Mouse (Mus musculus): ENCODE measurements around the gene Trak1. TPM values are rescaled to one million over a fixed set of nuclear protein-coding genes. Genes with fewer than 3 reads are reported as not detected.

The Trak1 gene
- polyA plus RNA-seq, 1 experiment from 2014 or later: 28.4 TPM

GRCm38 (mm10) chr9:121403699-121404098 lies 106.4 kb downstream of the Trak1 start:
- ATAC-seq (ENCODE audit: insufficient number of reproducible peaks, low FRiP score, low TSS enrichment, low read depth): peak; percentile 20; the same call in 1 of the 2 replicates
- Histone ChIP-seq H3K9me3 (replicated peaks) (no peaks in the 10 kb centered on the region), H3K4me1 (peaks cover 15% of the 10 kb centered on the region), H3K27ac (replicated peaks) (no peak overlapping the region; the same call in 1 of the 2 replicates), H3K27me3 (no peaks in the 10 kb centered on the region), H3K9ac (no peak overlapping the region), H3K4me2 (replicated peaks) (peak overlapping the region; percentile 52), H3K4me3 (replicated peaks) (peak overlapping the region; percentile 33), H3K36me3 (no peaks in the 10 kb centered on the region)
- WGBS: 42% methylated on average over 11 of the region's 11 CpGs

GRCm38 (mm10) chr9:121405088-121405681 lies 107.9 kb downstream of the Trak1 start:
- peaks cover 13% of the 10 kb centered on the region for H3K4me1 ChIP-seq
- no peak for ATAC-seq (ENCODE audit: insufficient number of reproducible peaks, low FRiP score, low TSS enrichment, low read depth)
- H3K9me3 ChIP-seq (replicated peaks): no peaks in the 10 kb centered on the region
- no peak overlapping the region for H3K4me3 ChIP-seq (replicated peaks)
- WGBS: 91% methylated on average over 8 of the region's 8 CpGs
- no peaks in the 10 kb centered on the region for H3K36me3 ChIP-seq
- H3K4me2 ChIP-seq (replicated peaks): no peak overlapping the region
- H3K27me3 ChIP-seq: no peaks in the 10 kb centered on the region
- no peak overlapping the region for H3K27ac ChIP-seq (replicated peaks)
- no peak overlapping the region for H3K9ac ChIP-seq

- Histone ChIP-seq H3K9ac (no peak overlapping the region), H3K36me3 (no peaks in the 10 kb centered on the region), H3K27me3 (no peaks in the 10 kb centered on the region), H3K9me3 (replicated peaks) (no peaks in the 10 kb centered on the region), H3K4me2 (replicated peaks) (no peak overlapping the region), H3K4me1 (peaks cover 13% of the 10 kb centered on the region), H3K27ac (replicated peaks) (no peak overlapping the region), H3K4me3 (replicated peaks) (no peak overlapping the region)
- ATAC-seq (ENCODE audit: insufficient number of reproducible peaks, low FRiP score, low TSS enrichment, low read depth): no peak
- 93% methylated on average over 4 of the region's 4 CpGs for WGBS
Observed at GRCm38 (mm10) chr9:121405792-121406191, 108.5 kb downstream of the Trak1 start.

GRCm38 (mm10) chr9:121414237-121414636 lies 116.9 kb downstream of the Trak1 start:
- Histone ChIP-seq H3K4me2 (replicated peaks) (no peak overlapping the region), H3K9ac (no peak overlapping the region), H3K4me3 (replicated peaks) (no peak overlapping the region), H3K9me3 (replicated peaks) (no peaks in the 10 kb centered on the region), H3K27ac (replicated peaks) (no peak overlapping the region), H3K36me3 (no peaks in the 10 kb centered on the region), H3K27me3 (no peaks in the 10 kb centered on the region), H3K4me1 (0 out of 2 replicates have a peak, but pooled peaks cover 4% of the 10 kb centered on the region)
- ATAC-seq (ENCODE audit: insufficient number of reproducible peaks, low FRiP score, low TSS enrichment, low read depth): no peak
- WGBS: 89% methylated on average over 12 of the region's 12 CpGs

GRCm38 (mm10) chr9:121415626-121416241 lies 118.4 kb downstream of the Trak1 start:
- ATAC-seq (ENCODE audit: insufficient number of reproducible peaks, low FRiP score, low TSS enrichment, low read depth): peak; percentile 90
- no peak overlapping the region for H3K4me3 ChIP-seq (replicated peaks)
- no peak overlapping the region for H3K4me2 ChIP-seq (replicated peaks)
- no peaks in the 10 kb centered on the region for H3K9me3 ChIP-seq (replicated peaks)
- no peak overlapping the region for H3K27ac ChIP-seq (replicated peaks)
- H3K36me3 ChIP-seq: no peaks in the 10 kb centered on the region
- 0 out of 2 replicates have a peak, but pooled peaks cover 4% of the 10 kb centered on the region for H3K4me1 ChIP-seq
- whole genome bisulfite sequencing: 71% methylated on average over 19 of the region's 19 CpGs
- H3K27me3 ChIP-seq: no peaks in the 10 kb centered on the region
- no peak overlapping the region for H3K9ac ChIP-seq

- no peaks in the 10 kb centered on the region for H3K36me3 ChIP-seq
- WGBS: 82% methylated on average over 5 of the region's 5 CpGs
- 0 out of 2 replicates have a peak, but pooled peaks cover 4% of the 10 kb centered on the region for H3K4me1 ChIP-seq
- no peaks in the 10 kb centered on the region for H3K9me3 ChIP-seq (replicated peaks)
- H3K27ac ChIP-seq (replicated peaks): no peak overlapping the region
- no peaks in the 10 kb centered on the region for H3K27me3 ChIP-seq
- H3K4me2 ChIP-seq (replicated peaks): no peak overlapping the region
- no peak overlapping the region for H3K4me3 ChIP-seq (replicated peaks)
- no peak for ATAC-seq (ENCODE audit: insufficient number of reproducible peaks, low FRiP score, low TSS enrichment, low read depth)
- no peak overlapping the region for H3K9ac ChIP-seq
Observed at GRCm38 (mm10) chr9:121416460-121416859, 119.2 kb downstream of the Trak1 start.

GRCm38 (mm10) chr9:121416872-121417637 lies 119.8 kb downstream of the Trak1 start:
- Histone ChIP-seq H3K4me3 (replicated peaks) (no peak overlapping the region), H3K27me3 (no peaks in the 10 kb centered on the region), H3K36me3 (no peaks in the 10 kb centered on the region), H3K9me3 (replicated peaks) (no peaks in the 10 kb centered on the region), H3K9ac (no peak overlapping the region), H3K4me1 (peaks cover 7% of the 10 kb centered on the region; the same call in 1 of the 2 replicates), H3K27ac (replicated peaks) (no peak overlapping the region), H3K4me2 (replicated peaks) (no peak overlapping the region)
- no peak for ATAC-seq (ENCODE audit: insufficient number of reproducible peaks, low FRiP score, low TSS enrichment, low read depth)
- WGBS: 74% methylated on average over 7 of the region's 7 CpGs

GRCm38 (mm10) chr9:121419011-121419410 lies 121.7 kb downstream of the Trak1 start:
- no peak overlapping the region for H3K4me3 ChIP-seq (replicated peaks)
- no peak overlapping the region for H3K4me2 ChIP-seq (replicated peaks)
- 57% methylated on average over 3 of the region's 3 CpGs for WGBS
- no peak overlapping the region for H3K9ac ChIP-seq
- H3K27me3 ChIP-seq: no peaks in the 10 kb centered on the region
- no peak overlapping the region for H3K27ac ChIP-seq (replicated peaks)
- peaks cover 10% of the 10 kb centered on the region; the same call in 1 of the 2 replicates for H3K4me1 ChIP-seq
- no peaks in the 10 kb centered on the region for H3K9me3 ChIP-seq (replicated peaks)
- no peaks in the 10 kb centered on the region for H3K36me3 ChIP-seq
- no peak for ATAC-seq (ENCODE audit: insufficient number of reproducible peaks, low FRiP score, low TSS enrichment, low read depth)

GRCm38 (mm10) chr9:121419573-121419972 lies 122.3 kb downstream of the Trak1 start:
- no peaks in the 10 kb centered on the region for H3K9me3 ChIP-seq (replicated peaks)
- H3K4me1 ChIP-seq: peaks cover 10% of the 10 kb centered on the region; the same call in 1 of the 2 replicates
- no peak for ATAC-seq (ENCODE audit: insufficient number of reproducible peaks, low FRiP score, low TSS enrichment, low read depth)
- H3K36me3 ChIP-seq: no peaks in the 10 kb centered on the region
- no peak overlapping the region for H3K4me2 ChIP-seq (replicated peaks)
- no peak overlapping the region for H3K4me3 ChIP-seq (replicated peaks)
- H3K27ac ChIP-seq (replicated peaks): no peak overlapping the region
- no peaks in the 10 kb centered on the region for H3K27me3 ChIP-seq
- 75% methylated on average over 7 of the region's 7 CpGs for WGBS
- H3K9ac ChIP-seq: no peak overlapping the region

GRCm38 (mm10) chr9:121420817-121421216 lies 123.5 kb downstream of the Trak1 start:
- no peak for ATAC-seq (ENCODE audit: insufficient number of reproducible peaks, low FRiP score, low TSS enrichment, low read depth)
- no peaks in the 10 kb centered on the region for H3K9me3 ChIP-seq (replicated peaks)
- no peaks in the 10 kb centered on the region for H3K36me3 ChIP-seq
- H3K4me3 ChIP-seq (replicated peaks): no peak overlapping the region
- H3K27ac ChIP-seq (replicated peaks): no peak overlapping the region
- H3K9ac ChIP-seq: no peak overlapping the region
- no peaks in the 10 kb centered on the region for H3K27me3 ChIP-seq
- no peak overlapping the region for H3K4me2 ChIP-seq (replicated peaks)
- 75% methylated on average over 6 of the region's 6 CpGs for WGBS
- peaks cover 10% of the 10 kb centered on the region; the same call in 1 of the 2 replicates for H3K4me1 ChIP-seq

- ATAC-seq (ENCODE audit: insufficient number of reproducible peaks, low FRiP score, low TSS enrichment, low read depth): no peak
Observed at GRCm38 (mm10) chr9:121422402-121422801, 125.1 kb downstream of the Trak1 start.

More at GRCm38 (mm10) chr9:121422402-121422801, 125.1 kb downstream of the Trak1 start:
- Histone ChIP-seq H3K4me1 (peaks cover 10% of the 10 kb centered on the region; the same call in 1 of the 2 replicates), H3K9me3 (replicated peaks) (no peaks in the 10 kb centered on the region), H3K4me3 (replicated peaks) (no peak overlapping the region), H3K36me3 (no peaks in the 10 kb centered on the region), H3K27me3 (no peaks in the 10 kb centered on the region), H3K4me2 (replicated peaks) (no peak overlapping the region), H3K27ac (replicated peaks) (no peak overlapping the region), H3K9ac (no peak overlapping the region)
- 84% methylated on average over 5 of the region's 5 CpGs for WGBS

All from embryonic facial prominence, embryonic 15.5 days (tissue).